Mouse (Mus musculus) limb, embryonic 11.5 days (tissue): ENCODE results near the gene Kansl2. TPM values are rescaled to one million over a fixed set of nuclear protein-coding genes. Genes with fewer than 3 reads are reported as not detected.

Experiments used
- ATAC-seq: fragments of 200-750 bp; cut with Nextera tagmentation; 2 replicates; pipeline ENCODE4 v1.8.0; 2017; ENCODE audit warnings: low read depth; ENCODE audit not compliant: insufficient number of reproducible peaks, low FRiP score, low TSS enrichment
- DNase-seq: peaks from one replicate; pipeline ENCODE4 v3.0.0-alpha.2; 2015; ENCODE audit warnings: low spot score
- H3K27ac ChIP-seq: fragments of 300-500 bp; sonication (generic); replicated peaks from 2 replicates; pipeline ENCODE4 v1.5.1; 2014; ENCODE audit warnings: low read depth, mild to moderate bottlenecking, low read length
- H3K27me3 ChIP-seq: fragments of 300-500 bp; sonication (generic); 2 replicates; pipeline ENCODE4 v1.6.1; 2014; ENCODE audit warnings: mild to moderate bottlenecking, low read length, mixed read lengths; ENCODE audit not compliant: control insufficient read depth, insufficient read depth
- H3K36me3 ChIP-seq: fragments of 300-500 bp; sonication (generic); 2 replicates; pipeline ENCODE4 v1.6.1; 2014; ENCODE audit warnings: mild to moderate bottlenecking, low read length, moderate library complexity, mixed read lengths; ENCODE audit not compliant: control insufficient read depth, insufficient read depth
- H3K4me1 ChIP-seq: fragments of 300-500 bp; sonication (generic); 2 replicates; pipeline ENCODE4 v1.6.1; 2014; ENCODE audit warnings: low read length, mixed read lengths; ENCODE audit not compliant: control insufficient read depth, insufficient read depth
- H3K4me2 ChIP-seq: fragments of 300-500 bp; sonication (generic); 2 replicates; pipeline ENCODE4 v1.6.1; 2014; ENCODE audit warnings: low read depth, mild to moderate bottlenecking, moderate library complexity; ENCODE audit not compliant: severe bottlenecking
- H3K4me3 ChIP-seq: fragments of 300-500 bp; sonication (generic); 2 replicates; pipeline ENCODE4 v1.5.1; 2014; ENCODE audit warnings: low read depth, low read length
- H3K9ac ChIP-seq: fragments of 300-500 bp; sonication (generic); 2 replicates; pipeline ENCODE4 v1.6.1; 2014; ENCODE audit warnings: mild to moderate bottlenecking, low read length
- H3K9me3 ChIP-seq: fragments of 300-500 bp; sonication (generic); 2 replicates; pipeline ENCODE4 v1.6.1; 2016; ENCODE audit warnings: low read length; ENCODE audit not compliant: control insufficient read depth
- WGBS: fragments of 180-500 bp; shearing (Covaris S2); extraction: QIAGEN DNeasy Blood & Tissue Kit; methylation state at CpG from one replicate; pipeline ENCODE4 v1.1.7; 2014; 5-methylcytosine and 5-hydroxymethylcytosine counted together
- polyA plus RNA-seq: library from polyadenylated mRNA; unstranded; fragments of >200 nt; fragmentation: Nextera tagmentation; extraction: Ambion mirVana; gene quantifications from 2 replicates; pipeline ENCODE4 v1.2.1, GENCODE M21; 2014

Kansl2 gene
- polyA plus RNA-seq, 1 experiment from 2014 or later: 156 TPM

GRCm38 (mm10) chr15:98545151-98545550 is 11.1 kb upstream of the Kansl2 start:
- WGBS: 94% methylated on average over 3 of the region's 3 CpGs
- peaks cover 24% of the 10 kb centered on the region for H3K36me3 ChIP-seq
- no peak overlapping the region for H3K4me3 ChIP-seq
- DNase-seq (no peak), ATAC-seq (no peak)
- H3K4me1 ChIP-seq: no peaks in the 10 kb centered on the region
- H3K9me3 ChIP-seq: no peaks in the 10 kb centered on the region
- no peak overlapping the region for H3K27ac ChIP-seq
- H3K27me3 ChIP-seq: no peaks in the 10 kb centered on the region
- no peak overlapping the region for H3K4me2 ChIP-seq
- H3K9ac ChIP-seq: no peak overlapping the region

GRCm38 (mm10) chr15:98543341-98543740 is 9.3 kb upstream of the Kansl2 start:
- DNase-seq (no peak), ATAC-seq (no peak)
- Histone ChIP-seq H3K4me1 (no peaks in the 10 kb centered on the region), H3K36me3 (peaks cover 24% of the 10 kb centered on the region), H3K27me3 (no peaks in the 10 kb centered on the region), H3K4me3 (no peak overlapping the region), H3K9ac (no peak overlapping the region), H3K4me2 (no peak overlapping the region), H3K9me3 (no peaks in the 10 kb centered on the region), H3K27ac (no peak overlapping the region)
- WGBS: 92% methylated on average over 4 of the region's 4 CpGs

DNA sequence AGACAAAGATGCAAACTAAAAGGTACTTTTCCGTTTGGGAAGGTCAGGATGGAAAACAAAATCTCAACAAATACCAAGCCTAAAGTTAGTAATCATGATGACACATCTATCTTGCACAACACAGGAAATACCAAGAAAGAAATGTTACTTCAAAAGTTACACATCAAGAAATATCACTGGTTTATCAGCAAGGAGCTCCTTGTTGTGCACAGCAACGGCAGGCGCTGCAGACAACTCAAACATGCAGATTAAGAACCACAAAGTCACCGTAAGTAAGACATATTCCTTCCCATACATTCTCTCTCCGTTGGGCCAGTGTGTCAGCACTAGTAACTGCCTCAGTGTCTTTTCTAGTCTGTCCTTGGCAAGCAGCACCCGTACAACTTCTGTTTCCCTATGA is 7.0 kb upstream of the Kansl2 start:
- H3K4me1 ChIP-seq: no peaks in the 10 kb centered on the region
- no peak overlapping the region for H3K4me3 ChIP-seq
- peaks cover 21% of the 10 kb centered on the region for H3K36me3 ChIP-seq
- no peaks in the 10 kb centered on the region for H3K27me3 ChIP-seq
- no peak overlapping the region for H3K9ac ChIP-seq
- H3K9me3 ChIP-seq: no peaks in the 10 kb centered on the region
- no peak for ATAC-seq
- no peak for DNase-seq
- no peak overlapping the region for H3K27ac ChIP-seq
- WGBS: 92% methylated on average over 6 of the region's 6 CpGs
- no peak overlapping the region for H3K4me2 ChIP-seq

GRCm38 (mm10) chr15:98537923-98538322 is 3.9 kb upstream of the Kansl2 start:
- DNase-seq (no peak), ATAC-seq (no peak)
- no peaks in the 10 kb centered on the region for H3K9me3 ChIP-seq
- no peak overlapping the region for H3K9ac ChIP-seq
- peaks cover 6% of the 10 kb centered on the region; the same call in 1 of the 2 replicates for H3K36me3 ChIP-seq
- no peaks in the 10 kb centered on the region for H3K4me1 ChIP-seq
- 65% methylated on average over 4 of the region's 4 CpGs for WGBS
- no peak overlapping the region for H3K27ac ChIP-seq
- H3K27me3 ChIP-seq: no peaks in the 10 kb centered on the region
- H3K4me3 ChIP-seq: no peak overlapping the region
- no peak overlapping the region for H3K4me2 ChIP-seq

DNA sequence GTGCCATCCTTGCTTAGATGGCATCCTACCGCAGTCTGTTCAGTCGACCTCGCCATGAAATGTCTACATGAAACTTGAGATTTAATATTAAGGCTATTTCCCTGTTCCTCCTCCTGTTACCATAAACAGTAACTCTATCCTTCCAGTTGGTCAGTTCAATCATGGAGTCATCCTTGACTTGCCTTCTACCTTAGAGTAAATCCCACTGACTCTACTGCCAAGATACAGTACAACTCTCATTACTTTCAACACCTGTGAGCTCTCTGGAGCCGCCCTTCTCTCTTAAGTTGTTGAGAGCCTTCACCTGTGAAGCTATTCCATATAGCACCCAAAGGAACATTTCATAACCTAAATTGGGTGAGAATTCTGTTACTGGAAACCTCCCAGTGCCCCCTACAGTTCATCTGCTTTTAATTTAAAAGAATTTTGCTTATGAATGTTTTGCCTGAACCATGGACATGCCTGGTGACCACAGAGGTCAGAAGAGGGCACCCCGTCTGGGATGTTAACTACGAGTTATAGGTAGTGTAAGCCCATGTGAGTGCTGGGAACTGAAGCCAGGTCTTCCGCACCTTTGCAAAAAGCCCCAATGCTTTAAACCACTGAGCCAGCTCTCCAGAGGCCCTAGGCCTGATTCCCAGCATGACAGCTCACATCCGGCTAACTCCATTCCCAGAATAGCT is 2.9 kb upstream of the Kansl2 start:
- WGBS: 86% methylated on average over 8 of the region's 8 CpGs
- DNase-seq: no peak
- H3K4me2 ChIP-seq: no peak overlapping the region
- H3K9ac ChIP-seq: no peak overlapping the region
- peaks cover 2% of the 10 kb centered on the region; the same call in 1 of the 2 replicates for H3K4me1 ChIP-seq
- H3K27ac ChIP-seq: no peak overlapping the region
- H3K27me3 ChIP-seq: no peaks in the 10 kb centered on the region
- no peak overlapping the region for H3K4me3 ChIP-seq
- H3K36me3 ChIP-seq: no peaks in the 10 kb centered on the region; the same call in 1 of the 2 replicates
- no peak for ATAC-seq
- no peaks in the 10 kb centered on the region for H3K9me3 ChIP-seq

DNA sequence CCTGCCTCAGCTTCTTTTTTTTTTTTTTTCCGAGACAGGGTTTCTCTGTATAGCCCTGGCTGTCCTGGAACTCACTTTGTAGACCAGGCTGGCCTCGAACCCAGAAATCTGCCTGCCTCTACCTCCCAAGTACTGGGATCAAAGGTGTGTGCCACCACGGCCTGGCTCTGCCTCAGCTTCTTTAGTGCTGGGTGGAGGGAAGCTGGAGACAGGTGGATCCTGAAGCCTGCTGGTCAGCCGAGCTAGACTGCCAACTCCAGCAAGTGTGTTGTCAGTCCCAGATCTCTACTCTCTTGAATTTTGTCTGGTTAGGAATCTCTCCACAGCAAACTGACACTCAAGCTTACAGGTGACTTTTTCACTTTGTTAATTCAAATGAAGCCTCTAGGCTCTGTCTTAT is 1.9 kb upstream of the Kansl2 start:
- Histone ChIP-seq H3K9ac (no peak overlapping the region), H3K27me3 (no peaks in the 10 kb centered on the region), H3K4me1 (peaks cover 2% of the 10 kb centered on the region; the same call in 1 of the 2 replicates), H3K4me2 (no peak overlapping the region), H3K9me3 (no peaks in the 10 kb centered on the region), H3K36me3 (peaks cover 3% of the 10 kb centered on the region; the same call in 1 of the 2 replicates), H3K4me3 (no peak overlapping the region), H3K27ac (no peak overlapping the region)
- WGBS: 81% methylated on average over 4 of the region's 4 CpGs
- no peak for ATAC-seq
- DNase-seq: no peak

GRCm38 (mm10) chr15:98533035-98533531 is 981 bp downstream of the Kansl2 start:
- Histone ChIP-seq H3K4me2 (peak overlapping the region; percentile 84), H3K4me3 (peak overlapping the region; percentile 82), H3K27ac (no peak overlapping the region), H3K9ac (peak overlapping the region; percentile 98), H3K27me3 (no peaks in the 10 kb centered on the region), H3K4me1 (peaks cover 2% of the 10 kb centered on the region; the same call in 1 of the 2 replicates), H3K9me3 (no peaks in the 10 kb centered on the region), H3K36me3 (peaks cover 14% of the 10 kb centered on the region)
- 0% methylated on average over 18 of the region's 18 CpGs for WGBS
- DNase-seq (peak; percentile 40), ATAC-seq (no peak)

DNA sequence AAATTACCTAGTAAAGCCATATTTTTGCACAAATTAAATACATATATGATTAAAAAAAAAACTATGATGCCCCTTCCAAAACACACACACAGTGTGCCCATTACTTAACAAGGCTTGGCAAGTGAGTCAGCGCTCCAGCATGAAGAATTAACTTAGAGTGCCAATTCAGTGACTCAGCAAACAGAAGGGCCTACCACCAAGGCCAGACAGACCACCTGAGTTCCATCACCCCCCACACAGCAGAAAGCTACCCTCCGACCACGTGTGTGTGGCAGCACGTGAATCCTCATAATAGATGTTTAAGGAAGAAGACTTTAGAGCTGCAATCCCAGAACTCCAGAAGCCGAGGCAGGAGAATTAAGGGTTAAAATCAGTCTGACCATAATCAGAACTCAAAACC is 1.8 kb downstream of the Kansl2 start:
- Histone ChIP-seq H3K27ac (no peak overlapping the region), H3K9ac (no peak overlapping the region), H3K27me3 (no peaks in the 10 kb centered on the region), H3K9me3 (no peaks in the 10 kb centered on the region), H3K36me3 (peaks cover 22% of the 10 kb centered on the region), H3K4me2 (peak overlapping the region; percentile 84), H3K4me3 (peak overlapping the region; percentile 82), H3K4me1 (peaks cover 2% of the 10 kb centered on the region; the same call in 1 of the 2 replicates)
- ATAC-seq (no peak), DNase-seq (no peak)
- 38% methylated on average over 5 of the region's 5 CpGs for WGBS
